Mouse (Mus musculus) layer of hippocampus, adult 2 months (tissue): ENCODE results near the gene Ggnbp2. TPM values are rescaled to one million over a fixed set of nuclear protein-coding genes. Genes with fewer than 3 reads are reported as not detected.
"Not testable (repeated sequence)": the region's sequence is repeated elsewhere in the genome, so short reads cannot be mapped to it uniquely, and the experiment has no call there.

Source experiments
- DNase-seq, 2 experiments: peaks; one replicate each; pipeline ENCODE4 v3.0.0; 2022; ENCODE audit warnings: low spot score in 2 of 2
- H3K27ac ChIP-seq: fragments of 200-600 bp; 2 replicates; pipeline ENCODE4 v1.8.1; 2022
- H3K4me3 ChIP-seq: fragments of 200-600 bp; 2 replicates; pipeline ENCODE4 v1.8.1; 2022; ENCODE audit warnings: mild to moderate bottlenecking
- CTCF ChIP-seq: fragments of 200-600 bp; conservative IDR thresholded peaks from 2 replicates; pipeline ENCODE4 v1.8.1; 2022; ENCODE audit warnings: antibody characterized with exemption, mild to moderate bottlenecking, moderate library complexity
- total RNA-seq, 2 experiments: library from RNA; stranded (reverse); gene quantifications; 2 replicates each; pipeline ENCODE4 v1.2.3; 2021

Gene Ggnbp2
- total RNA-seq, 2 experiments from 2014 or later = 87.7 to 92.2 TPM

DNA sequence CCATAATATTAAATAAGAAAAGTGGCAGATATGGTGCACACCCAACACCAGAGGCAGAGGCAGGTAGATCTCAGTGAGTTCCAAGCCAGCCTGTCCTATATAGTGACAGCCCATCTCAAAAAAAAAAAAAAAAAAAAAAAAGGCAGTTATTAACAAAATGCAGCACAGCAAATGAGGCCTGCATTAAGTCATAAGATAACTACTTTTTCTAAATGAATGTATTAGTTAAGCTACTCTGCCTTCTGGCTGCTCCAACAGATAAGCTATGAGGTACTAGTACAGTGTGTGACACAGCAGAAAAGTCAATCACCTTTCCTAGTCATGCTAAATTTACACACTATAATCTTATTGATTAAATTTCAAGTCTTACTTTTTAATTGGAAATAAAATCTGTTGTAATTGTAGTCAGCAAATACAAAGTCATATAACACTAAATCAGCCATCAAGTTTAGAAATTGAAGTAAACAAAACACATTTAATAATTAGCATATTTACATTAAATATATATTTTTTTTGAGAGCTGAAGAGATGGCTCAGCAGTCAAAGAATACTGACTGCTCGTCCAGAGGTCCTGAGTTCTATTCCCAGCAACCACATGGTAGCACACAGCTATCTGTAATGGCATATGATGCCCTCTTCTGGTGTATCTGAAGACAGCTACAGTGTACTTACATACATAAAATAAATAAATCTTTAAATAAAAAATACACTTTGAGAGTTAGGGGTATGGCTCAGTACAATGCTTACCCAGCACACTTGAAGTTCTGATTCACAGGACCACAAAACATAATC, 2.6 kb upstream of the Ggnbp2 start:
- no peak overlapping the region for H3K4me3 ChIP-seq
- DNase-seq = no peak
- peak; percentile 45 for TF ChIP-seq CTCF
- no peak overlapping the region for H3K27ac ChIP-seq

GRCm38 (mm10) chr11:84871548-84872069, 992 bp upstream of the Ggnbp2 start:
- Histone ChIP-seq H3K27ac (peak overlapping the region; percentile 100), H3K4me3 (peak overlapping the region; percentile 96)
- no peak for DNase-seq
- TF ChIP-seq CTCF = no peak

DNA sequence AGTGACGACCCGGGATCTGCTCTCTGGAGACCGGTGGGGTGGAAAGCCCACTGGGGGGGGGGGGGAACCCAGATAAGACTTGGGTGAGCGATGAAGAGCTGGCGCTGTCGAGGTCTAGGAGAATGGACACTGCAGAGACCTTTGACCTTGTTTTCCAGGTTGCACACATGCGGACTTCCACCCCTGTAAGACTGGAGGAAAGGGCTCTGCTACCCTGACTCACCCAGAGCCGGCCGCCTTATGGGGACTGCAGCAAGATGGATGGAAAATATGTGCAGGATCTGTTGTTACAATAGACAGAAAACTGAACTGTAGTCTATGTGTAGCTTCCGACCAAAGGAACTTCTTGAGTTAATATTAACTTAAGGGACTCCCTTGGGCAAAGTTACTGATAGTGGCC, 429 bp upstream of the Ggnbp2 start:
- TF ChIP-seq CTCF = no peak
- DNase-seq = peak in 1 of 2 experiments; percentile 34
- peak overlapping the region; percentile 96 for H3K4me3 ChIP-seq
- H3K27ac ChIP-seq = peak overlapping the region; percentile 100

DNA sequence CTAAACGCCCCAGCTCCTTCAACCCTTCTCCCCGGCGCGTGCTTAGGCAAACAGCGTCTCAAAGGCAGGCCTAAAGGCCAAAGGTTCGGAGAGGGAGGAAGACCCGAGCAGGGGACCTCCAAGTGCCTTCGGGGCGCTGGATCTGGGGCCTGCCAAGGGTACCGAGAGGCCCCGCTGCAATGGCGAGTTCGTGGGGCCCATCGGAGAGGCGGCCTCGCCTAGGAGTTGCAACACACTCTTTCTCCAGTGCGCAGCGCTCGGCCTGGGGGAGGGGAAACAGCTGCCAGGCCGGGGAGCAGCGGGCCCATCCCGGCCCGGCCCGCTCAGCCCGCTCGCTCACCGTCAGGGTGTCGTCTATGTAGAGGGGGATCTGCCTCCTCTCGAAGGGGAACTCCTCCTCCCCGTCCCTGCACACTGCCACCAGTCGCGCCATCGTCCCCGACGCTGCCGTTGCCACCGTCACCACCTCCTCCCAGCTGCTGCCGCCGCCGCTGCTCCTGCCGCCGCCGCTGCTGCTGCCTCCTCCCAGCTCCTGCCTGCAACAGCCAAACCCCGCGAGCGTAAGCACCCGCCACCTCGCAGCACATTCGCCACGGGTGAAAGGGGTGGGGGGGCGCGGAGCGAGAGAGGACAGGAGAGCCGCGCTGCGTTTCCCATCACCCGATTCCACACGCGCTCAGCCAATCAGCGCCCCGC, 932 bp downstream of the Ggnbp2 start:
- H3K27ac ChIP-seq = peak overlapping the region; percentile 100
- no peak for TF ChIP-seq CTCF
- DNase-seq = peak; percentile 91 to 94
- H3K4me3 ChIP-seq = peak overlapping the region; percentile 96

GRCm38 (mm10) chr11:84868786-84869259, 1.8 kb downstream of the Ggnbp2 start:
- peak overlapping the region; percentile 100; the same call in 1 of the 2 replicates for H3K27ac ChIP-seq
- H3K4me3 ChIP-seq = peak overlapping the region; percentile 96
- no peak for DNase-seq
- no peak for TF ChIP-seq CTCF

DNA sequence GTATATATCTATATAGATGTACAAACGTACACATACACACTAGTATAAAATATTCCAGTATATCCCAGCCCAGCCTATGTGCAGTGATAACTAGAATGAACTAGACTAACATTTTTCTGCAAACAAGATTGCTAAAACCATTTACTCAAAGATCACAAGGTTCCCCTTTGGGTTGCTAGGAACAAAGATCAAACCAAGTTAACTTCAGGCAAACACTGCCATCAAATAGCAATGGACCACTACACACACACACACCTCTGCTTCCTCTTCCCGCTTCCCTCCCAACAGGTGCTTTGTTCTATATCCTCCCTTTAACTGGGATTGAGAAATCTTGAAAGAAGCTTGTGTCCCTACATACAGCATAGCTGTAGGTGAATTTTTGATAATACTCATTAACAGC, 3.0 kb downstream of the Ggnbp2 start:
- TF ChIP-seq CTCF = no peak
- H3K4me3 ChIP-seq = 0 out of 2 replicates have a peak overlapping the region, but pooled peaks have one; percentile 8

GRCm38 (mm10) chr11:84865268-84865667, 5.3 kb downstream of the Ggnbp2 start:
- Histone ChIP-seq H3K27ac (no peak overlapping the region), H3K4me3 (no peak overlapping the region)
- no peak for DNase-seq
- TF ChIP-seq CTCF = no peak

More for the DNA sequence above, 3.0 kb downstream of the Ggnbp2 start:
- DNase-seq = no peak
- H3K27ac ChIP-seq = no peak overlapping the region

- Histone ChIP-seq H3K27ac (no peak overlapping the region), H3K4me3 (no peak overlapping the region)
- no peak for TF ChIP-seq CTCF
- no peak for DNase-seq
Observed at GRCm38 (mm10) chr11:84855285-84855684, 15.3 kb downstream of the Ggnbp2 start.

DNA sequence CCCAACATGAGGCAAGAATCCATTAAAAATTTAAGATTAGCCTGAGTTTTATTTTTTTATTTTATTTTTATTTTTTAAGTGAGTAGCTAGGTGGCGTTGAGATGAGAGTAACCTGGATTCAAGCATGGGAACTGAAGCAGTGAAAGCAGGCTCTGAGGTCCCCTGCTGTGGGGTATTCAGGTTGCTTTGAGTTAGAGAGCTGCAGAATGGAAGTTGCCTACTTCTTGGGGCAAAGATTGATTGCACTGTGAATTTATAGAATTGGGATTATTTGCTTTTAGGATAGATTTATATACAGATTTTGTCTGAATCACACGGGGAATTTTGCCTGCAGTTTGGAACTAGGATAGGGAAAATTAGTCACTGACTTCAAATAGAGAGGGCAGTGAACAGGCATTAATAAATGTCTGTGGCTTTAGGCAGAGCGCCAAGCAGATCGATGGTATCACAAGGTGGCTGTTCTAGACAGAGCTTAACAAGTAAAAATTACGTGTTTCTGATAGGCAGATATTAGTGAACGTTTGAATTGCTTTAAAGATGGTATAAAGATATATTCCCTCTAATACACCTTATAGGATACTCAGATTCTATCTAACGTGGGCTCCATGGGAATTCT, 23.0 kb downstream of the Ggnbp2 start:
- Histone ChIP-seq H3K27ac (no peak overlapping the region), H3K4me3 (no peak overlapping the region)
- DNase-seq = no peak
- TF ChIP-seq CTCF = no peak

GRCm38 (mm10) chr11:84846741-84847474, 23.7 kb downstream of the Ggnbp2 start:
- H3K27ac ChIP-seq = no peak overlapping the region
- no peak for DNase-seq
- no peak overlapping the region for H3K4me3 ChIP-seq
- TF ChIP-seq CTCF = no peak

- no peak for DNase-seq
- peak; percentile 52 for TF ChIP-seq CTCF
- Histone ChIP-seq H3K4me3 (no peak overlapping the region), H3K27ac (no peak overlapping the region)
Observed at GRCm38 (mm10) chr11:84839330-84839729, 31.3 kb downstream of the Ggnbp2 start.

DNA sequence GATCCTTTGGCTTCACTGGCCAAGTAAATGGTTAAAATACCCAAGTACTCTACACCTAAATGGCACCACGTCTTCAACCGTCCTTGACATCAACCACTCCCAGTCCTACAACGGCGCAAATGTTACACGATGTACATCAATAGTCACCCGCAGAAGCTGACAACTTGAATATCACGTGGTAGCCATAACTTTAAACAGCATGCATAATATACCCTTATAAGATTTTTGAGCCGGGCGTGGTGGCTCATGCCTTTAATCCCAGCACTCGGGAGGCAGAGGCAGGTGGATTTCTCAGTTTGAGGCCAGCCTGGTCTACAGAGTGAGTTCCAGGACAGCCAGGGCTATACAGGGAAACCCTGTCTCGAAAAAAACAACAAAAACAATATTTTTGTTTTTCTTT, 41.1 kb downstream of the Ggnbp2 start:
- H3K27ac ChIP-seq = peak overlapping the region; percentile 83
- not testable (repeated sequence) for DNase-seq
- peak overlapping the region; percentile 69 for H3K4me3 ChIP-seq
